Mouse (Mus musculus) forebrain, postnatal 0 days (tissue): Measurements from ENCODE around the gene Ppargc1a. TPM values are rescaled to one million over a fixed set of nuclear protein-coding genes. Genes with fewer than 3 reads are reported as not detected.

Source experiments
- ATAC-seq: fragments of 200-750 bp; cut with Nextera tagmentation; 2 replicates; pipeline ENCODE4 v1.8.0; 2017; ENCODE audit warnings: mild to moderate bottlenecking, moderate library complexity
- DNase-seq: peaks from one replicate; pipeline ENCODE4 v3.0.0-alpha.2; 2015
- H3K27ac ChIP-seq: fragments of 300-500 bp; sonication (generic); 2 replicates; pipeline ENCODE4 v1.5.1; 2014; ENCODE audit warnings: low read depth, mild to moderate bottlenecking, antibody characterized with exemption, low read length, moderate library complexity, mixed read lengths
- H3K27me3 ChIP-seq: fragments of 300-500 bp; sonication (generic); 2 replicates; pipeline ENCODE4 v1.6.1; 2014; ENCODE audit warnings: mild to moderate bottlenecking, low read length, mixed read lengths; ENCODE audit not compliant: insufficient read depth
- H3K36me3 ChIP-seq: fragments of 300-500 bp; sonication (generic); 2 replicates; pipeline ENCODE4 v1.6.1; 2014; ENCODE audit warnings: mild to moderate bottlenecking, moderate library complexity; ENCODE audit not compliant: insufficient read depth
- H3K4me1 ChIP-seq: fragments of 300-500 bp; sonication (generic); 2 replicates; pipeline ENCODE4 v1.6.1; 2014; ENCODE audit warnings: antibody characterized with exemption; ENCODE audit not compliant: insufficient read depth
- H3K4me2 ChIP-seq: fragments of 300-500 bp; sonication (generic); 2 replicates; pipeline ENCODE4 v1.6.1; 2014; ENCODE audit warnings: low read depth, mild to moderate bottlenecking, moderate library complexity
- H3K4me3 ChIP-seq: fragments of 300-500 bp; sonication (generic); 2 replicates; pipeline ENCODE4 v1.5.1; 2014; ENCODE audit warnings: low read depth, low read length, mixed read lengths
- H3K9ac ChIP-seq: fragments of 300-500 bp; sonication (generic); 2 replicates; pipeline ENCODE4 v1.6.1; 2014; ENCODE audit warnings: mild to moderate bottlenecking
- H3K9me3 ChIP-seq: fragments of 300-500 bp; sonication (generic); 2 replicates; pipeline ENCODE4 v1.6.1; 2016; ENCODE audit warnings: low read length
- CTCF ChIP-seq: sonication (generic); IDR thresholded peaks from 2 replicates; pipeline ENCODE4 v1.5.1; 2016; ENCODE audit warnings: antibody characterized with exemption, control low read depth, low read depth
- WGBS: fragments of 180-500 bp; shearing (Covaris S2); extraction: QIAGEN DNeasy Blood & Tissue Kit; methylation state at CpG from one replicate; pipeline ENCODE4 v1.1.7; 2014; 5-methylcytosine and 5-hydroxymethylcytosine counted together
- polyA plus RNA-seq: library from polyadenylated mRNA; unstranded; fragments of >200 nt; fragmentation: Nextera tagmentation; extraction: Ambion mirVana; gene quantifications from 2 replicates; pipeline ENCODE4 v1.2.1, GENCODE M21; 2015
- total RNA-seq: library from RNA; depleted of rRNA; stranded (reverse); fragments of >200 nt; gene quantifications from 2 replicates; pipeline ENCODE4 v1.2.3, GENCODE M21; 2014; rRNA removed

Gene Ppargc1a
- total RNA-seq: 7.0 and 10.4 TPM in 2 replicates
- polyA plus RNA-seq: 7.9 and 13.7 TPM in 2 replicates

GRCm38 (mm10) chr5:51567659-51568058 is at the start of gene Ppargc1a:
TSS of gene Ppargc1a (minus strand) at chr5:51567726.
- no peaks in the 10 kb centered on the region for H3K9me3 ChIP-seq
- DNase-seq (no peak), ATAC-seq (peak; percentile 6; the same call in 1 of the 2 replicates)
- no peak for TF ChIP-seq CTCF
- WGBS: 40% methylated on average over 6 of the region's 6 CpGs
- H3K27me3 ChIP-seq: no peaks in the 10 kb centered on the region
- no peaks in the 10 kb centered on the region for H3K4me1 ChIP-seq
- H3K9ac ChIP-seq: no peak within 1 kb of the TSS
- H3K4me3 ChIP-seq: no peak within 1 kb of the TSS
- no peak within 1 kb of the TSS for H3K27ac ChIP-seq
- H3K36me3 ChIP-seq: no peaks in the 10 kb centered on the region
- no peak within 1 kb of the TSS for H3K4me2 ChIP-seq

GRCm38 (mm10) chr5:51616877-51617276 is 49.4 kb upstream of the Ppargc1a start:
- ATAC-seq: no peak
- H3K27ac ChIP-seq: no peak overlapping the region
- no peaks in the 10 kb centered on the region for H3K9me3 ChIP-seq
- no peak overlapping the region for H3K4me3 ChIP-seq
- DNase-seq: no peak
- no peak overlapping the region for H3K9ac ChIP-seq
- H3K36me3 ChIP-seq: no peaks in the 10 kb centered on the region
- no peak for TF ChIP-seq CTCF
- no peaks in the 10 kb centered on the region for H3K27me3 ChIP-seq
- no peaks in the 10 kb centered on the region for H3K4me1 ChIP-seq
- 84% methylated on average over 1 of the region's 1 CpGs for WGBS
- H3K4me2 ChIP-seq: no peak overlapping the region

DNA sequence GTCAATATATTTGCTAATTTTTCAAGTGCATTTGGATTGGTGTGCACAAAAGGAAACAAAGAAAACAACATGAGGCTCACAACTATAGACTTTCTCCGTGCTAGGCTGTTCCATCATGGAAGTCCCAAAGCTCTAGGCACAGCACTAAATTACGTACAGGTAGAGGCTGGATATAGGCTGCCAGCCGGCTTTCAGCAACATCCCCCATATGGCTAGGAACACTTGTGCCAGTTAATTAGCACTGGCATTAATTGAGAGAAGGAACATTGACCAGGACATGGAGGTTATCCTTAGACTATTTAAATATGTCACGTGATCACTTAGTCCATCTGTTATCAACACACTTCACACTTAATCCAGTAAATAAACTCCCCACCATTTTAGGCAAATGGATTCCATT is 44.5 kb upstream of the Ppargc1a start:
- Histone ChIP-seq H3K9me3 (no peaks in the 10 kb centered on the region), H3K9ac (no peak overlapping the region), H3K4me3 (no peak overlapping the region), H3K36me3 (no peaks in the 10 kb centered on the region), H3K4me2 (no peak overlapping the region), H3K4me1 (no peaks in the 10 kb centered on the region), H3K27ac (no peak overlapping the region), H3K27me3 (no peaks in the 10 kb centered on the region)
- 67% methylated on average over 4 of the region's 4 CpGs for WGBS
- DNase-seq: no peak
- no peak for ATAC-seq
- no peak for TF ChIP-seq CTCF

DNA sequence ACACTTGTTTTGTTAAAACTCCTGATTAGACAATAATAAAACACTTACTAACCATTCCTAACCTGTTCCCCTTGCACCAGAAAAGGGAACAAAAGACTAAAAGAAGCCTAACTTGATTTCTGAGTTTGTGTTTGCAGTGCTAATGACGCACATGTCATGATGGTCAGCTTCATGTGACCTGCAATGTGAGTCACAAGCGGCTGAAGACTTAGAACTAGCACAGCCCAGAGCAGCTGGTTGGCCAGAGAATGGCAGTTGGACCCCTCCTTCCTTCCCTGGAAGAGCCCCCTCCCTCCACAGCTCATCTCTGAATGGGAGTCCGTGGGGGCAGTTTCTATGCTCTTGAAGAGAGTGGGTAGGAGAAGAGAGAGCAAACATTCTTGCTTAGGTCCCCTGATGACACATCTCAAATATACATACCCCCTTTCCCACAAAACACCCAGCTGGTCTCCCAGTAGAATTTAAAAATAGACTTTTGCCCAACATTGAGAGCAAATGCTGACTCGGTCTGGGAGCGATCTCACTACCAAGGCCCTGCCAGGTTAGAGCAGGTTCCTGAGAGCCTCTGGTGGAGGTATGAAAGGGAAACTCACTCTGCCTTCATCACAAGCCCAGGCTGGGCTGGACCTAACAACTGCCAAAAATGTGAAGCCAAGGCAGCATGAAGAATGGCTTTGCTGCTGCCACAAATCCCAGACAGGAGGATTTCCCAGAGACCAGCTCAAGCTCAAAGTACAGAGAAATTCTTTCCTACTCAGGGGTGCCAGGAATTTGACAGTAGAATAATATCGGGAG is 40.4 kb upstream of the Ppargc1a start:
- H3K27me3 ChIP-seq: no peaks in the 10 kb centered on the region
- H3K9ac ChIP-seq: no peak overlapping the region
- TF ChIP-seq CTCF: no peak
- no peak overlapping the region for H3K27ac ChIP-seq
- DNase-seq: no peak
- H3K36me3 ChIP-seq: no peaks in the 10 kb centered on the region
- H3K4me3 ChIP-seq: no peak overlapping the region
- no peaks in the 10 kb centered on the region for H3K4me1 ChIP-seq
- WGBS: 82% methylated on average over 6 of the region's 6 CpGs
- ATAC-seq: no peak
- no peak overlapping the region for H3K4me2 ChIP-seq
- no peaks in the 10 kb centered on the region for H3K9me3 ChIP-seq

DNA sequence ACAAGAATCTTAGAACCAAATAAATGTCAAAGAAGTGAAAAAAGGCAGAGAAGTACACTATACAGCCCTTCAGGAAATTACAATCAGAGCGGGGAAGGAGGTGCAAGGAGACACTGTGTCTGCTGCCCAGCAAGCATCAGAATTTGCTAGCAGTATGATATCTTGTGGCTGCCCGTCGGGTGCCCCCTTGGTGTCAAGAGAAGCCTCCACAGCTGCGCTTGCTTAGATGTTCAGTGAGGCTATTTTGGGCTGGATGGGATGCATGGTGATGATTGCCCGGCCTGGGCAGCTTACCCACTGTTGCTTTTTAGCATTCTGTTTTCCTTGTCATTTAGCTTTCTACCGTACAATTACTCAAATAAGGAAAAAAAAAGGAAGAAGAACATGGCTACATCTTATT is 32.0 kb upstream of the Ppargc1a start:
- H3K36me3 ChIP-seq: no peaks in the 10 kb centered on the region
- H3K27me3 ChIP-seq: no peaks in the 10 kb centered on the region
- ATAC-seq (no peak), DNase-seq (no peak)
- WGBS: 72% methylated on average over 6 of the region's 6 CpGs
- no peak overlapping the region for H3K4me3 ChIP-seq
- no peaks in the 10 kb centered on the region for H3K4me1 ChIP-seq
- H3K27ac ChIP-seq: no peak overlapping the region
- TF ChIP-seq CTCF: no peak
- no peak overlapping the region for H3K4me2 ChIP-seq
- H3K9ac ChIP-seq: no peak overlapping the region
- H3K9me3 ChIP-seq: no peaks in the 10 kb centered on the region

DNA sequence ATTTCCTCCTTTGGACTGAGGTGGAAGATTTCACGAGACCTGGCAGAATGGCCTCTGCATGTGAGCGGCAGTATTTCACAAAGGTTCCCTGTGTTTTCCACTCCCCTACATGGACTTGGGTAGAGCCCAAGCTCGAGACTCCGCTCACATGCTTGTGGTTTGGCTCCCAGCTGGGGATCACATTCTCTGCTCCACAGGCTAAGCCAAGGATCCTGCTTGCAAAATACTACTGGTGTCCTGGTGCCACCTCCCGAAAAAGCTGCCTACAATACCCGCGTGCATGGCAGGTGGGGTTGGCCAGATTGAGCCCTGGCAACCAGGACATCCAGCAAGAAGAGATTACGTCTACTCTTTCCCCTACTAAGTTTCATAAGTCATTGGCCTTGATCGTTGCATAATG is 28.1 kb upstream of the Ppargc1a start:
- H3K27ac ChIP-seq: no peak overlapping the region
- H3K9me3 ChIP-seq: no peaks in the 10 kb centered on the region
- TF ChIP-seq CTCF: no peak
- ATAC-seq (no peak), DNase-seq (no peak)
- no peaks in the 10 kb centered on the region for H3K27me3 ChIP-seq
- H3K4me2 ChIP-seq: no peak overlapping the region
- no peaks in the 10 kb centered on the region for H3K36me3 ChIP-seq
- no peak overlapping the region for H3K9ac ChIP-seq
- 91% methylated on average over 9 of the region's 9 CpGs for WGBS
- H3K4me3 ChIP-seq: no peak overlapping the region
- peaks cover 3% of the 10 kb centered on the region; the same call in 1 of the 2 replicates for H3K4me1 ChIP-seq

DNA sequence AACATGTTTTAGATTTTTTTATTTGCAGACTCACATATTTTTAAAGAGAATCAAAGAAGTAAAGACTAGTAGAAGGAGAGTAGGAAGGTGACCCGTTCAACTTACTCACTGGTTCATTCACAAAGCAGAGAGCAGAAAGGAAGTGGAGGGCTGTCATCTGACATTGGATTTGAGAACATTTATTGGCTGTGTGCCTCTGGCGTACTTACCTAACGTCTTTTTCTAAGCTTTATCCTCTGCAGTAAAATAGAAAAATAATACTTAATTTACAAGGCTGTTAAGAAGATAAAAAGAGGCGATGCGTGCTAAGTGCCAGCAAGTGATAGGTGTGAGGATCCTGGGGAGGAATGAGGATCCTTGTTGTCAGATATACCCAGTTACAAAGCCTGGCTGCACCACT is 24.7 kb upstream of the Ppargc1a start:
- ATAC-seq (no peak), DNase-seq (no peak)
- H3K9ac ChIP-seq: no peak overlapping the region
- H3K27ac ChIP-seq: no peak overlapping the region
- 56% methylated on average over 5 of the region's 5 CpGs for WGBS
- H3K4me1 ChIP-seq: peaks cover 3% of the 10 kb centered on the region; the same call in 1 of the 2 replicates
- no peak for TF ChIP-seq CTCF
- H3K27me3 ChIP-seq: no peaks in the 10 kb centered on the region
- H3K9me3 ChIP-seq: no peaks in the 10 kb centered on the region
- no peak overlapping the region for H3K4me3 ChIP-seq
- H3K4me2 ChIP-seq: no peak overlapping the region
- H3K36me3 ChIP-seq: no peaks in the 10 kb centered on the region
